Mouse (Mus musculus) megakaryocyte, embryonic 14.5 days (primary cell): Measurements from ENCODE around the gene Prr23a3. TPM values are rescaled to one million over a fixed set of nuclear protein-coding genes. Genes with fewer than 3 reads are reported as not detected.
A peak's percentile ranks its signal among the peaks of the same experiment; 100 is the strongest.

Experiments
- H3K27me3 ChIP-seq: replicated peaks from 2 replicates; pipeline ENCODE3; 2012; ENCODE audit warnings: inconsistent platforms
- H3K36me3 ChIP-seq: replicated peaks from 2 replicates; pipeline ENCODE3; 2012; ENCODE audit warnings: low read length, inconsistent platforms, mixed read lengths
- H3K4me1 ChIP-seq: 2 replicates; pipeline ENCODE4 v1.6.1; 2012; ENCODE audit warnings: inconsistent platforms
- H3K4me3 ChIP-seq: replicated peaks from 2 replicates; pipeline ENCODE3; 2012; ENCODE audit warnings: moderate library complexity, mild to moderate bottlenecking, inconsistent platforms
- H3K9me3 ChIP-seq: 2 replicates; pipeline ENCODE4 v1.6.1; 2012; ENCODE audit warnings: inconsistent platforms
- FLI1 ChIP-seq: IDR thresholded peaks from 2 replicates; pipeline ENCODE4 v1.6.1; 2012; ENCODE audit warnings: low read length, inconsistent platforms, mixed read lengths
- GATA1 ChIP-seq: IDR thresholded peaks from 3 replicates; pipeline ENCODE4 v1.6.1; 2012; ENCODE audit warnings: mixed read lengths, low read length, inconsistent platforms, borderline replicate concordance
- polyA plus RNA-seq: library from polyadenylated mRNA; stranded (reverse); fragments of >175 nt; gene quantifications from 2 replicates; pipeline ENCODE4 v1.2.3, GENCODE M21; 2012; ENCODE audit warnings: low replicate concordance; ENCODE audit not compliant: insufficient read depth

Gene Prr23a3
- polyA plus RNA-seq, 1 experiment = not detected

DNA sequence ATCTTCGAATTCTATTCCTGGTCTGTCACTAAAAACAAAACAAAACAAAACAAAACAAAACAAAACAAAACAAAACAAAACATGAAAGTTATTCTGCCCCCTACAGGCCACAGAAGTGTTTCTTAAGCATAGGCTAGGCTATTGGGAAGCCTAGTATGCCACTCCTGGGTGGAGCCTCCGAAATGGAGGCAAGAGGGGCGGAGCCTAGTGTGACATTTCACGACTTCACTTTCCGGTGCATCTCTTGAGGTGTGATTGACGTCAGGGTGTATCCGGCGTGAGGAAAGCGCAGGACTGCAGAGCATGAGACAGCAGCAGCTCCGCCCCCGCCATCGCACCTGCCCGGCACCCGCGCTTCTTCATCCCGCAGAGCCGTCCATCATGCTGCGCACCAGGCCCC, 8.4 kb upstream of the Prr23a3 start, which contains the start of gene Prr23a2:
Gene Prr23a2 (plus strand): TSS at position 285 of the 400 bp plus-strand sequence.
- no peaks in the 10 kb centered on the region for H3K4me1 ChIP-seq
- TF ChIP-seq FLI1 (no peak), GATA1 (no peak)
- no peaks in the 10 kb centered on the region for H3K36me3 ChIP-seq
- no peaks in the 10 kb centered on the region for H3K27me3 ChIP-seq
- H3K4me3 ChIP-seq = peak within 1 kb of the TSS; percentile 20
- peaks cover 4% of the 10 kb centered on the region for H3K9me3 ChIP-seq

DNA sequence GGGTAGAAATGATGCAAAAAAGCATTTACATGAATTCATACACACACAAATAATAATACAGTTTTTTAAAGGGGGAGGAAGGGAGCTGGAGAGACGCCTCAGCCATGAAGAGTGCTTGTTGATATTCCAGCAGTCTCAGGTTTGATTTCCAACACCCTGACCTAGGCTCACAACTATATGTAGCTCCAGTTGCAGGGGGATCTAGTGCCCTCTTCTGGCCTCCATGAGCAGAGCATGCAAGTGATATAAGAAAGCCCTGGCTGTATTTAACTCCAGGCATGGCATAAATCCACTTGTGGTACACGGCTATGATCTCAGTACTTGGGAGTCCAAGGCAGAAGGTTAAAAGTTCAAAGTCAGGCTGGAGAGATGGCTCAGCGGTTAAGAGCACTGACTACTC, 1.1 kb upstream of the Prr23a3 start:
- Histone ChIP-seq H3K9me3 (peaks cover 6% of the 10 kb centered on the region), H3K4me1 (no peaks in the 10 kb centered on the region), H3K4me3 (no peak overlapping the region), H3K27me3 (peaks cover 2% of the 10 kb centered on the region), H3K36me3 (no peaks in the 10 kb centered on the region)
- TF ChIP-seq GATA1 (no peak), FLI1 (no peak)

DNA sequence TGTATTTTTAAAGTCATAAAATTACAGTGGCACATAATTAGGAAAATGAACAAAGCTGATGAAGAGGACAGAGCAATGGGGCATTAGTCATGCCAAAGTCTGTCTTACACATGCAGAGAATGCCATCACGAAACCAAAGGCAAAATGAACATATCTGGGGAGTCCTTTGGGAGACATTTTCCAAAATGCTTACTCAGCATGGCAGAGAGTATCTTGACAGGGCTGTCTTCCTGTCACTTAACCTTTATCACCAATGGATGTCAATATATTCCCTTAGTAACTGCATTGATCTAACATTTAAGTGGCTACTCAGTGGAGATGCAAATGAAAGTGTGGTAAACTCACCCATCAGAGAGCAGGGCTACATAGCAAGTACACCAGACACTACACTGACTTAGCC, 36.9 kb downstream of the Prr23a3 start:
- no peaks in the 10 kb centered on the region for H3K36me3 ChIP-seq
- H3K27me3 ChIP-seq = peaks cover 2% of the 10 kb centered on the region
- H3K4me1 ChIP-seq = no peaks in the 10 kb centered on the region
- H3K9me3 ChIP-seq = peaks cover 17% of the 10 kb centered on the region
- no peak overlapping the region for H3K4me3 ChIP-seq
- TF ChIP-seq GATA1 (no peak), FLI1 (no peak)

DNA sequence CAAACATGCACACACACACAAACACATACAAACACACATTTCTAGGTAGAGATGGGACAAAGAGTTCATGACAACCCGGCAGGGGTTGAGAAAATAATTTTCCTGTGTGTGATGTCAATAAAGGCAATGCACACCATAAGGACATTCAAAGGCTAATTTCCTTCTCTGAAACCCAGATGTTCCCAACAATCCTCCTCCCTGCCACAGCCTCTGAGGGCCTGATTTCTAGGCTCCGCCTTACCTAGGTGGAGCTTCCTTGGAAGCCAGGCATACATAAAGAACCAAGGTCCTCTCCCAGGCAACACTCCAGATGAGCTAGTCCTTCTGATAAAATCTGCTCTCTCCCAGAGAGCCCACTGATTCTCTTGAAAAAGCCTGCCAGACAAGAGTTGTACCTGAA, 38.3 kb downstream of the Prr23a3 start, which contains the start of gene 7420426K07Rik:
Gene 7420426K07Rik (plus strand): TSS at position 301 of the 400 bp plus-strand sequence.
- no peaks in the 10 kb centered on the region for H3K4me1 ChIP-seq
- H3K27me3 ChIP-seq = peaks cover 2% of the 10 kb centered on the region
- H3K9me3 ChIP-seq = peaks cover 4% of the 10 kb centered on the region
- H3K36me3 ChIP-seq = no peaks in the 10 kb centered on the region
- H3K4me3 ChIP-seq = no peak within 1 kb of the TSS
- TF ChIP-seq FLI1 (no peak), GATA1 (no peak)

Other genes with a start within 250 kb of the Prr23a3 start
- gene Prr23a1, start 22.3 kb upstream of the Prr23a3 start, polyA plus RNA-seq = not detected in 2 replicates
- not detected in 2 replicates for gene Prr23a2, start 8.3 kb upstream of the Prr23a3 start, polyA plus RNA-seq
- not detected in 2 replicates for gene 7420426K07Rik, start 38.4 kb downstream of the Prr23a3 start, polyA plus RNA-seq
- not detected in 2 replicates for gene Foxl2, start 90.5 kb downstream of the Prr23a3 start, polyA plus RNA-seq
- gene Faim, start 121.6 kb downstream of the Prr23a3 start, polyA plus RNA-seq = 16.5 TPM in 1 of 2 replicates, not detected in the other
- gene Gm1123, start 170.9 kb downstream of the Prr23a3 start, polyA plus RNA-seq = not detected in 2 replicates